Mouse (Mus musculus) natural killer cell, adult 2 months (primary cell): ENCODE data around the gene Smug1.
A peak's percentile ranks its signal among the peaks of the same experiment; 100 is the strongest.

ENCODE experiments used
- DNase-seq, 2 experiments: peaks; one replicate each; pipeline ENCODE4 v3.0.0; 2022; ENCODE audit warnings: low spot score in 2 of 2

Smug1 gene

GRCm38 (mm10) chr15:103145635-103146299 is 21.1 kb downstream of the Smug1 start:
- no peak for DNase-seq

GRCm38 (mm10) chr15:103144176-103144575 is 22.7 kb downstream of the Smug1 start:
- DNase-seq: no peak

- DNase-seq: no peak
Measured at GRCm38 (mm10) chr15:103135431-103135947, 31.4 kb downstream of the Smug1 start.

- DNase-seq: peak in 1 of 2 experiments; percentile 28
Measured at GRCm38 (mm10) chr15:103134277-103135086, 32.4 kb downstream of the Smug1 start.

GRCm38 (mm10) chr15:103133761-103134160 is 33.1 kb downstream of the Smug1 start:
- no peak for DNase-seq

- DNase-seq: peak; percentile 17 to 37
Measured at GRCm38 (mm10) chr15:103130729-103131128, 36.2 kb downstream of the Smug1 start.

GRCm38 (mm10) chr15:103129289-103129688 is 37.6 kb downstream of the Smug1 start:
- no peak for DNase-seq

- no peak for DNase-seq
Measured at GRCm38 (mm10) chr15:103128056-103128833, 38.6 kb downstream of the Smug1 start.

- no peak for DNase-seq
Measured at GRCm38 (mm10) chr15:103125982-103126381, 40.9 kb downstream of the Smug1 start.

- DNase-seq: no peak
Measured at GRCm38 (mm10) chr15:103124254-103124653, 42.6 kb downstream of the Smug1 start.

- no peak for DNase-seq
Measured at GRCm38 (mm10) chr15:103123343-103123742, 43.5 kb downstream of the Smug1 start.

GRCm38 (mm10) chr15:103122372-103122771 is 44.5 kb downstream of the Smug1 start:
- DNase-seq: no peak

- no peak for DNase-seq
Measured at GRCm38 (mm10) chr15:103121416-103121815, 45.5 kb downstream of the Smug1 start.

- DNase-seq: no peak
Measured at GRCm38 (mm10) chr15:103120594-103120993, 46.3 kb downstream of the Smug1 start.

GRCm38 (mm10) chr15:103115726-103116125 is 51.2 kb downstream of the Smug1 start:
- no peak for DNase-seq

GRCm38 (mm10) chr15:103115256-103115655 is 51.6 kb downstream of the Smug1 start:
- no peak for DNase-seq

GRCm38 (mm10) chr15:103113077-103113476 is 53.8 kb downstream of the Smug1 start:
- DNase-seq: no peak

- DNase-seq: no peak
Measured at GRCm38 (mm10) chr15:103112309-103112708, 54.6 kb downstream of the Smug1 start.

- no peak for DNase-seq
Measured at GRCm38 (mm10) chr15:103109940-103110339, 57.0 kb downstream of the Smug1 start.

GRCm38 (mm10) chr15:103108066-103108676 is 58.7 kb downstream of the Smug1 start:
- no peak for DNase-seq

GRCm38 (mm10) chr15:103106201-103106600 is 60.7 kb downstream of the Smug1 start:
- no peak for DNase-seq
